Mouse (Mus musculus) neural tube, embryonic 14.5 days (tissue): Measurements from ENCODE around the gene Icmt. TPM values are rescaled to one million over a fixed set of nuclear protein-coding genes. Genes with fewer than 3 reads are reported as not detected.

Source experiments
- ATAC-seq: fragments of 200-750 bp; cut with Nextera tagmentation; 2 replicates; pipeline ENCODE4 v1.8.0; 2017; ENCODE audit warnings: low read depth, mild to moderate bottlenecking, moderate TSS enrichment, moderate library complexity
- H3K27ac ChIP-seq: fragments of 300-500 bp; sonication (generic); 2 replicates; pipeline ENCODE4 v1.5.1; 2014; ENCODE audit warnings: low read depth, mild to moderate bottlenecking, control low read depth, low read length, moderate library complexity, mixed read lengths
- H3K27me3 ChIP-seq: fragments of 300-500 bp; sonication (generic); 2 replicates; pipeline ENCODE4 v1.6.1; 2014; ENCODE audit warnings: low read length; ENCODE audit not compliant: control insufficient read depth, insufficient read depth
- H3K36me3 ChIP-seq: fragments of 300-500 bp; sonication (generic); 2 replicates; pipeline ENCODE4 v1.6.1; 2014; ENCODE audit warnings: low read length, mixed read lengths; ENCODE audit not compliant: control insufficient read depth, insufficient read depth
- H3K4me1 ChIP-seq: fragments of 300-500 bp; sonication (generic); 2 replicates; pipeline ENCODE4 v1.6.1; 2014; ENCODE audit warnings: low read length; ENCODE audit not compliant: control insufficient read depth, insufficient read depth
- H3K4me2 ChIP-seq: fragments of 300-500 bp; sonication (generic); 2 replicates; pipeline ENCODE4 v1.6.1; 2014; ENCODE audit warnings: mild to moderate bottlenecking, low read depth, low read length, control low read depth
- H3K4me3 ChIP-seq: fragments of 300-500 bp; sonication (generic); 2 replicates; pipeline ENCODE4 v1.5.1; 2014; ENCODE audit warnings: low read depth, low read length, control low read depth, mixed read lengths
- H3K9ac ChIP-seq: fragments of 300-500 bp; sonication (generic); replicated peaks from 2 replicates; pipeline ENCODE4 v1.6.1; 2014; ENCODE audit warnings: low read depth, mild to moderate bottlenecking, control low read depth, low read length, mixed read lengths
- H3K9me3 ChIP-seq: fragments of 300-500 bp; sonication (generic); 2 replicates; pipeline ENCODE4 v1.6.1; 2016; ENCODE audit warnings: low read length; ENCODE audit not compliant: control insufficient read depth
- WGBS: fragments of 180-500 bp; shearing (Covaris S2); extraction: QIAGEN DNeasy Blood & Tissue Kit; methylation state at CpG from one replicate; pipeline ENCODE4 v1.1.7; 2014; 5-methylcytosine and 5-hydroxymethylcytosine counted together
- polyA plus RNA-seq: library from polyadenylated mRNA; unstranded; fragments of >200 nt; fragmentation: Nextera tagmentation; extraction: Ambion mirVana; gene quantifications from 2 replicates; pipeline ENCODE4 v1.2.1, GENCODE M21; 2014

Icmt gene
- polyA plus RNA-seq, 1 experiment from 2014 or later = 16.6 TPM

- Histone ChIP-seq H3K27ac (no peak within 1 kb of the TSS), H3K9me3 (no peaks in the 10 kb centered on the region), H3K4me3 (no peak within 1 kb of the TSS), H3K36me3 (no peaks in the 10 kb centered on the region), H3K9ac (no peak within 1 kb of the TSS), H3K4me1 (peaks cover 5% of the 10 kb centered on the region; the same call in 1 of the 2 replicates), H3K27me3 (peaks cover 33% of the 10 kb centered on the region), H3K4me2 (no peak within 1 kb of the TSS)
- ATAC-seq = no peak
- 4% methylated on average over 26 of the region's 26 CpGs for WGBS
Observed at GRCm38 (mm10) chr4:152318517-152319234, 21.6 kb downstream of the Icmt start, which contains the start of gene Rnf207. Gene Rnf207 (minus strand): TSS chr4:152318993.

DNA sequence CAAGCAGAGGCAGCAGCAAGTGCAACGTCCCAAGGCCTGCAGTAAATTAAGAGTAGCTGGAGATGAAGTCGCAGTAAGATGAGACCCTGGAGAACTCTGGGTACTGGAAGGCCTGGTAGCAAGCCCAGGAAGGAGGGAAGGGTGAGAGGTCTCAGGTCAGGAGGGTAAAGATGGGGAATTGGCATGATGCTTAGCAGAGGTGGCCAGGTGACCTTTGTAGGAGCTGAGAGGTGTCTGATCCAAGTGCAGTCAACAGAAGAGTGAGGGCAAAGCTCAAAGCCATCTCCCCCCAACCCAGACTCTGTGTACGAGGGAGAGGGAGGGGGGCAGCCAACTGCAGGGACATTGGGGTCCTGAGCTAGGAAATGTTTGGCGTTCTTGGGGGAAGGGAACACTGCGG is 24.4 kb downstream of the Icmt start:
- WGBS = 56% methylated on average over 5 of the region's 5 CpGs
- no peak overlapping the region for H3K27ac ChIP-seq
- H3K9me3 ChIP-seq = no peaks in the 10 kb centered on the region
- peaks cover 2% of the 10 kb centered on the region for H3K4me1 ChIP-seq
- H3K4me2 ChIP-seq = no peak overlapping the region
- H3K27me3 ChIP-seq = peaks cover 8% of the 10 kb centered on the region
- no peak overlapping the region for H3K9ac ChIP-seq
- ATAC-seq = no peak
- no peaks in the 10 kb centered on the region for H3K36me3 ChIP-seq
- H3K4me3 ChIP-seq = no peak overlapping the region

GRCm38 (mm10) chr4:152324641-152325562 is 27.9 kb downstream of the Icmt start:
- no peaks in the 10 kb centered on the region; the same call in 1 of the 2 replicates for H3K27me3 ChIP-seq
- ATAC-seq = peak; percentile 9; the same call in 1 of the 2 replicates
- peaks cover 10% of the 10 kb centered on the region for H3K4me1 ChIP-seq
- no peaks in the 10 kb centered on the region for H3K9me3 ChIP-seq
- 59% methylated on average over 16 of the region's 16 CpGs for WGBS
- H3K4me2 ChIP-seq = peak overlapping the region; percentile 32; the same call in 1 of the 2 replicates
- H3K27ac ChIP-seq = no peak overlapping the region
- no peak overlapping the region for H3K9ac ChIP-seq
- H3K36me3 ChIP-seq = peaks cover 11% of the 10 kb centered on the region
- peak overlapping the region; percentile 72 for H3K4me3 ChIP-seq

- Histone ChIP-seq H3K27ac (peak within 1 kb of the TSS; percentile 67), H3K4me3 (peak within 1 kb of the TSS; percentile 72), H3K9me3 (no peaks in the 10 kb centered on the region), H3K4me1 (peaks cover 10% of the 10 kb centered on the region), H3K4me2 (peak within 1 kb of the TSS; percentile 58), H3K36me3 (peaks cover 16% of the 10 kb centered on the region), H3K9ac (peak within 1 kb of the TSS; percentile 60), H3K27me3 (no peaks in the 10 kb centered on the region; the same call in 1 of the 2 replicates)
- peak; percentile 96 for ATAC-seq
- WGBS = under 1% methylated on average over 66 of the region's 70 CpGs
Observed at GRCm38 (mm10) chr4:152325574-152326411, 28.8 kb downstream of the Icmt start, which contains the start of gene Rpl22. Gene Rpl22 (plus strand): TSS chr4:152325742.

GRCm38 (mm10) chr4:152326543-152326942 is 29.5 kb downstream of the Icmt start:
- 2% methylated on average over 11 of the region's 11 CpGs for WGBS
- Histone ChIP-seq H3K4me2 (peak overlapping the region; percentile 58), H3K4me3 (peak overlapping the region; percentile 72), H3K9me3 (no peaks in the 10 kb centered on the region), H3K27ac (no peak overlapping the region), H3K4me1 (peaks cover 10% of the 10 kb centered on the region), H3K36me3 (peaks cover 23% of the 10 kb centered on the region), H3K9ac (peak overlapping the region; percentile 60), H3K27me3 (no peaks in the 10 kb centered on the region; the same call in 1 of the 2 replicates)
- no peak for ATAC-seq

DNA sequence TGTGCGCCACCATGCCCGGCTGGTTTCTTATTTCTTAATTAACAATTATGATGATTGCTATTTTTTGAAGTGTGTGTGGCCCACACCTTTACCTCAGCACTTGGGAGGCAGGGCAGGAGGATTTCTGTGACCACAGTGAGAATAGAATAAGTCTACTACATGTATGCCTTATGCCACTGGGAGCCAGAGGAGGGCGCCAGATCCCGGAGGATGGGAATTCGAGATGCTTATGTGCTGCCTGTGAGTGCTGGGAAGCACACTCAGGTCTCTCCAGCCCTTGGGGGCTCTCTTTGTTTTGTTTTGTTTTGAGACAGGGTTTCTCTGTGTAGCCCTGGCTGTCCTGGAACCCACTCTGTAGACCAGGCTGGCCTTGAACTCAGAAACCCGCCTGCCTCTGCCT is 31.7 kb downstream of the Icmt start:
- Histone ChIP-seq H3K4me2 (no peak overlapping the region), H3K9me3 (no peaks in the 10 kb centered on the region), H3K4me1 (peaks cover 10% of the 10 kb centered on the region), H3K27ac (no peak overlapping the region), H3K9ac (no peak overlapping the region), H3K36me3 (peaks cover 39% of the 10 kb centered on the region), H3K4me3 (no peak overlapping the region), H3K27me3 (no peaks in the 10 kb centered on the region; the same call in 1 of the 2 replicates)
- WGBS = 80% methylated on average over 6 of the region's 6 CpGs
- ATAC-seq = no peak

DNA sequence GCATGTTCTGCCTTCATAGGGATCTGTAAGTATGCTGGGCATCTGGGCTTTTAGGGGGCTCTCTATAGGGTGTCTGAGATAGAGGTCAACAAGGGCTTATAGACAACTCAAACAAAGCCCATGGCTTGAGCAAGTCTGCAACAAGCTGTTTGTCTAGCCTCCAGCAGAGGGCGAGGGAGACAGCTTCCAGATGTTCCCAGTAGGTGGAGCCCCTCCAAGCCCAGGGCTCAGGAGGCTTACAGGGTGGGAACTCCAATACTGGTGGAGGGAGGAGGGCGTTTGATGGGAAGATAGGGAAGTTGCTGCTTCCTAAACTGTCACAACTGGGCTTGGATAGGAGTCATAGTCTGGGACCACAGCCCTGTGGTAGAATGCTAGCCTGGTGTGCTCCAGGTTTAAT is 35.9 kb downstream of the Icmt start:
- peak; percentile 60; the same call in 1 of the 2 replicates for ATAC-seq
- Histone ChIP-seq H3K4me2 (no peak overlapping the region), H3K4me3 (no peak overlapping the region), H3K27me3 (no peaks in the 10 kb centered on the region), H3K27ac (no peak overlapping the region), H3K36me3 (peaks cover 44% of the 10 kb centered on the region), H3K9ac (no peak overlapping the region), H3K9me3 (no peaks in the 10 kb centered on the region), H3K4me1 (no peaks in the 10 kb centered on the region)
- WGBS = 32% methylated on average over 2 of the region's 2 CpGs

DNA sequence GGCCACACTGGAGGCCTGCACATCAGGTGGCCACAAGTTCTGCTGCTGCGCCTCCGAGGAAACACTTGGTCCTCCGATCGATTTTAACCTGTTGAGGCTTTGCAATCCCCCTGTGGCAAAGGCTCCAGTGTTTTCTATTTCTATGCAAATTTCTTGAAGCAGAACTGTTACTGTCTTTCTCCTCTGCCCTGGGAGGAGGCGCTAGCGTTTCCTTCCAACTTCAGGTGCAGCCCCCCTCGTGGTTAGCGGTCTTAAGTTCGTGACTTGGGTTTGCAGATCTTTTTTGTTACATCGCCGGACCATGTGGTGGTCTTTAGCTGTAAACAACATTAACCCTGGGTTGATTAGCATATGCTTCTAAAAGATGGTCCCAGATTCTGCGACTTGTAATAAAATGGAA is 36.6 kb downstream of the Icmt start:
- no peak overlapping the region for H3K4me3 ChIP-seq
- 96% methylated on average over 12 of the region's 12 CpGs for WGBS
- H3K4me2 ChIP-seq = no peak overlapping the region
- no peaks in the 10 kb centered on the region for H3K9me3 ChIP-seq
- H3K27me3 ChIP-seq = no peaks in the 10 kb centered on the region
- no peak for ATAC-seq
- H3K4me1 ChIP-seq = peaks cover 3% of the 10 kb centered on the region; the same call in 1 of the 2 replicates
- no peak overlapping the region for H3K9ac ChIP-seq
- peaks cover 44% of the 10 kb centered on the region for H3K36me3 ChIP-seq
- H3K27ac ChIP-seq = no peak overlapping the region
